Mouse (Mus musculus): ENCODE data around the gene Rbm4b.
"Not testable (repeated sequence)": the region's sequence is repeated elsewhere in the genome, so short reads cannot be mapped to it uniquely, and the experiment has no call there.

Gene Rbm4b

GRCm38 (mm10) chr19:4810746-4811062 lies 54.4 kb downstream of the Rbm4b start:
- DNase-seq (ENCODE audit: low read depth) = no peak

- peak; percentile 96 for DNase-seq (ENCODE audit: low read depth)
Observed at GRCm38 (mm10) chr19:4811063-4811908, 55.0 kb downstream of the Rbm4b start, which contains the start of the genes Gm21992 and Rbm14. Gm21992 (minus strand) TSS chr19:4811612. Rbm14 (minus strand) TSS chr19:4811634.

DNA sequence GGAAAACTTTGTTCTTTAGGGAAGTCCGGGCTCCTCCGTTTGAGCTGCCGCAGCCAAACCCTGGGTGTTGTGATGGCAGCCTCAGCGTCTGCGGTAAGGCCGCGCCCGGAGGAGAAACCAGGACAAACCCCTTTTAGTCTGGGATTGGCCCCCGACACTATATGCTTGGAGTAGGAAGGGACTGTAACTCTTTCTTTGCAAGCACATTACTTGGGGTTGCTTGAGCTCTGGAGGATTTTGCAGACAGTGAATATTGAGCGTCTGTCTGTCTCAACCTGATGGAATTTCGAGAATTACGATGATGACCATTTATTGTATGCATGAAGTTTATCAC lies 55.6 kb downstream of the Rbm4b start:
- no peak for DNase-seq (ENCODE audit: low read depth)

GRCm38 (mm10) chr19:4812334-4812949 lies 56.1 kb downstream of the Rbm4b start:
- DNase-seq (ENCODE audit: low read depth) = not testable (repeated sequence)

GRCm38 (mm10) chr19:4813015-4813414 lies 56.7 kb downstream of the Rbm4b start:
- DNase-seq (ENCODE audit: low read depth) = no peak
